Mouse (Mus musculus): Measurements from ENCODE around the gene Hp1bp3. TPM values are rescaled to one million over a fixed set of nuclear protein-coding genes. Genes with fewer than 3 reads are reported as not detected.

Gene Hp1bp3
- total RNA-seq, 2 experiments from 2014 or later, result 169 to 180 TPM

GRCm38 (mm10) chr4:138288691-138289090 lies 72.6 kb downstream of the Hp1bp3 start:
- DNase-seq (ENCODE audit: low spot score in 2 of 2), result no peak
- intact Hi-C loops (cut with DNase I), result no loop called here

- intact Hi-C loops (cut with DNase I), result no loop called here
- no peak for DNase-seq (ENCODE audit: low spot score in 2 of 2)
Observed at GRCm38 (mm10) chr4:138292028-138292427, 75.9 kb downstream of the Hp1bp3 start.

DNA sequence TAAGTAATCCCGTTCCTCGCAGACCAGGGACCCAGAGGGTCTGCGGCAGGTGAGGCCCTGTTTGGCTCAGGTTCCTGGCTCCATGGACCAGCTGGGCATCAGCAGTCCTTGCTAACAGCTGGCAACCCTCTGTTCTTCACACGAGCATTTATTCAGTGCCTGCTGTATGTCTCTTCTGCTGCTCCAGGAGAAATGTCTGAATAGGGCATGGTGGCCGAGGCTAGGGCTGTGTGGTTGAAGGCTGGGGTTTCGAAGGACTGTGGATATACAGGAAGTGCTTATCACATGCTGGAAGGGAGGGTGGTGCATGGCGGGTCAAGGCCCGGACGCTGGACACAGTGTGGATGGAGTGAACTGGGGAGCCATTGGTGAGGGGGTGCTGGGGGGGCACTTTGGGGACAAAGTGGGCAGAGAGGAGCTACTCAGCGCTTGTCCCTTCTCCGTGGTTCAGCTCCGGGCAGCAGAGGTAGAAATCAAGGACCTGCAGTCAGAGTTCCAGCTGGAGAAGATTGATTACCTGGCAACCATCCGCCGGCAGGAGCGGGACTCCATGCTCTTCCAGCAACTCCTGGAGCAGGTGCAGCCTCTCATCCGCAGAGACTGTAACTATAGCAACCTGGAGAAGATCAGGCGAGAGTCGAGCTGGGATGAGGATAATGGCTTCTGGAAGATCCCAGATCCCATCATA lies 77.3 kb downstream of the Hp1bp3 start:
- DNase-seq (ENCODE audit: low spot score in 2 of 2), result no peak
- intact Hi-C loops (cut with DNase I), result no loop called here

DNA sequence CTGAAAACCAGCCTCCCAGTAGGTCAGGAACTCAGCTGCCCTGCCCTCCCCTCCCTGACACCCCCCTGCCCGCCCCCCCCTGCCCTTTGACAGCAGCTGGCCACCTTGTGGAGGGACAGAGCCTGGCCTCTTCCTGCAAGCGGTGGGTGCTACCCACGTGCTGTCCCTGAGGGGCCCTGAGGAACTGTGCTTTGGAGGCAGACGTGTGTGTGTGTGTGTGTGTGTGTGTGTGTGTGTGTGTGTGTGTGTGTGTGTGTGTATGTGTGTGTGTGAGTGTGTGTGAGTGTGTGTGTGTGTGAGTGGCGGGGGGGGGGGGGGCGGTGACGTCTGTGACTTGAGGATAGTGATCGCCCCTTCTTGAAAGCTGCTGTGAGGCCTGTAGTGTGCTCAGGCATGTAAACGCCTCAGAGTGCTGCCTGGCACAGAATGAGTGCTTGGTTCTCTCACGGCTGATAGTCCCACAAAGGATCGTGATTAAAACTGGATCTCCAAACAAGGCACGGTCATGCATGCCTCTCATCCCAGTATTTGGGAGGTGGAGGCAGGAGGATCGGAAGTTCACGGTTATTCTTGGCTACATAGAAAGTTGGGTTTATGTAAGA lies 78.0 kb downstream of the Hp1bp3 start:
- intact Hi-C loops (cut with DNase I), result no loop called here
- no peak for DNase-seq (ENCODE audit: low spot score in 2 of 2)

Other genes with a start within 250 kb of the Hp1bp3 start
- gene Eif4g3, start 223.3 kb upstream of the Hp1bp3 start, total RNA-seq (2021), result 100 to 1,000 TPM; 164 to 178 TPM
- gene Sh2d5, start 34.1 kb downstream of the Hp1bp3 start, total RNA-seq (2021), result 10 to 100 TPM; 60.0 to 68.4 TPM
- 10 to 100 TPM; 23.7 to 25.1 TPM for gene Kif17, start 34.1 kb downstream of the Hp1bp3 start, total RNA-seq (2021)
- gene Ddost, start 88.4 kb downstream of the Hp1bp3 start, total RNA-seq (2021), result 10 to 100 TPM; 94.8 to 96.3 TPM
- 100 to 1,000 TPM; 261 to 283 TPM for gene Pink1, start 110.0 kb downstream of the Hp1bp3 start, total RNA-seq (2021)
- 1 to 10 TPM; 1.7 to 2.1 TPM for gene Cda, start 151.7 kb downstream of the Hp1bp3 start, total RNA-seq (2021)
- 10 to 100 TPM; 27.8 to 34.8 TPM for gene Fam43b, start 180.2 kb downstream of the Hp1bp3 start, total RNA-seq (2021)
- 10 to 100 TPM; 61.8 to 61.9 TPM for gene Mul1, start 218.4 kb downstream of the Hp1bp3 start, total RNA-seq (2021)
- 1,000 to 10,000 TPM; 1,251 to 1,365 TPM for gene Camk2n1, start 238.0 kb downstream of the Hp1bp3 start, total RNA-seq (2021)

All from left cerebral cortex, postnatal 25 days (tissue).